Mouse (Mus musculus) thymus, postnatal 36 days (tissue): ENCODE measurements around the gene Bin2.

Experiments used
- DNase-seq, 2 experiments: peaks; one replicate each; pipeline ENCODE4 v3.0.0; 2022; ENCODE audit warnings: mixed read lengths in 2 of 2

Gene Bin2

DNA sequence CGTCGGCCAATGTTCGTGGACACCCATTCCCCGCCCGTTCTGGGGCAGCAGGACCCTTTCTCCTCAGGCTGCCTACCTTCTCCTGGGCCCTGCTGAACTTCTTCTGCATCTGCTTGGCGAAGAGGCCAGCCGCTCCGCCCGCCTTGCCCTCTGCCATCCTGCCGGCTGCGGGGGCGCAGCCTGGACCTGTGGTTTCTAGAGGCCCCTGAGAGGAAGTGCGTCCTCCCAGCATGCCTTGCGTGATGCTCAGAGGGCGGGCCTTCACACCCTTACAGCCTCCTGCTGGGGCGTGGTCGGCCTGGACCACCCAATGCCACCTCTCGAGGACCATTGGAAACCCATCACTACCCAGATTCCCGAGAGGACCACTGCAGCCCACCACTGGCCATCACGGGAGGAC is at the start of gene Bin2:
Bin2 (minus strand) TSS at position 217 of the 400 bp plus-strand sequence.
- peak; percentile 91 to 94 for DNase-seq

DNA sequence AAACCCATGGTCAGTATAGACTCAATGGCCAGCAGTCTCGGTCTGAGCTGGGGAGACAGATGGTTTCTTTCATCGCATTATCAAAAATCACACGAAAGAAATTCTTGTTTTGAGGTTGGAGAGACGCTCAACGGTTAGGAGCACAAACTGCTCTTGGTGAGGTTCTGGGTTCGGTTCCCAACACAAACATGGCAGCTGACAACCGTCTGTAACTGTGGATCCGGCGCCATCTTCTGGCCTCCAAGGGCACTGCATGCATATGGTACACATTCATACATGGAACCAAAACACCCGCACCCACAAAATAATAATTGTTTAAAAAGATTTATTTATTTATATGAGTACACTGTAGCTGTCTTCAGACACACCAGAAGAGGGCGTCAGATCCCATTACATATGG is 49.2 kb upstream of the Bin2 start:
- DNase-seq, result peak in 1 of 2 experiments; percentile 47

DNA sequence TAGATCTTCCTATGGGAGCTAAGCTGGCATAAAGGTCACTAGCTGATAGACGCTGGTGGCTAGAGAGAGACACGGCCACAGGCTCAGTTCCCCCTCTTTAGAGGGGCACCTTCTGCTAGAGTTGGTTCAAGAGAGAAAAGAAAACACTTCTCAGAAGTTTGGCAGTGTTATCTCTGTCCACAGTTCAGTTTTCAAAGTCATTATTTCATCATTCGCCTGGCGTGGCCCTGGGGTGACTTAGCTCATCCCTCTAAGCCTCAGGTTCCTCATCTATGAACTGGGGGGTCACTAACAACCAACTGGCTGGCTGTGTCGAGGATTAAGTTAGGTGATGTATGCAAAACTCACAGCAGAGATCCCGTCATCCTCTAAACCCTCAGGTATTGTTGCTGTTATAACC is 48.6 kb upstream of the Bin2 start:
- DNase-seq, result no peak

DNA sequence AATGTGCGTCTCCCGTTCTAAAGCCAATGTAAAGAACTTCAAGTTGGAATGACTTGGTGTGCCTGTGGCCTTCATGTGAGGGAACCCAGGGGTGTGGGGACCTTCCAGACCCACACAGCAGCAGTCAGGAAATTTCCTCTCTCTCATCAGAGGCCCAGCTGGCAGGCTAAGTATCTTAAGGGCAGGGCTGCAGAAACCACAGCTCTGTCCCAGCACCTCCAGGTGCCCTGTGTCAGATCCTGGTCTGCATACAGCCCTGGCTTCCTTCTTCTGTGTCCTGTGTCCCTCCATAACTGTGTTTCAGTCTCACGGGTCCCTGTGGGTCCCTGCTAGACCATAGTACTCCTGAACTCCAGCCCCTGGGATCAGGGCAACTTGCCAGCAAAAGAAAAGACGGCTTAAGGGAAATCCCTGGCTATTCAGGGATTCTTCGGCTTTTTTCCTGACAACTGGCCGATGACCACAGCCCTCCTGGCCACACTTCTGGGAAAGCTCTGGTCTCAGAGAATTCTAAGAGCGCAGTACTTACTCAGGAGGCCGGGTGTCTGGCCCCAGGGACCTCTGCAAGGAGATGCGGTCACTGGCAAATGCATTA is 46.1 kb upstream of the Bin2 start:
- no peak for DNase-seq

DNA sequence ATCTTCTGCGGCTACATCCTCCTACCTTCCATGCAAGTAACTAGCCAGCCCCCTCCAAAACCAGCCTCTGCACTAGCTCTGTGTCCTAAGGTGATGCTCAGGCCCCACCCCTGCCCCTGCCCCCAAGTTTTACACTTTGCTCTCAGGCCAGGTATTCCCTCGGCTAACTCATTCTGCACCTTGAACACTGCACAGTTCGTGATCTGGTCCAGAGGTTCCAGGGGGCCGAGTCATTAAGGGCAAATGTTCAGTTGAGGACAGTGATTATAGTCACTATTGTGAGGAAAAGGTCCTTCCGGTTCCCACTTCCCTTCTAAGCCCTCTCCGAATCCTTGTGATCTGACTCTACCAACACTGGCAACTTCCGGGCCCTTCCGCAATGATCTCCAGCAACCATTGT is 45.1 kb upstream of the Bin2 start:
- no peak for DNase-seq

DNA sequence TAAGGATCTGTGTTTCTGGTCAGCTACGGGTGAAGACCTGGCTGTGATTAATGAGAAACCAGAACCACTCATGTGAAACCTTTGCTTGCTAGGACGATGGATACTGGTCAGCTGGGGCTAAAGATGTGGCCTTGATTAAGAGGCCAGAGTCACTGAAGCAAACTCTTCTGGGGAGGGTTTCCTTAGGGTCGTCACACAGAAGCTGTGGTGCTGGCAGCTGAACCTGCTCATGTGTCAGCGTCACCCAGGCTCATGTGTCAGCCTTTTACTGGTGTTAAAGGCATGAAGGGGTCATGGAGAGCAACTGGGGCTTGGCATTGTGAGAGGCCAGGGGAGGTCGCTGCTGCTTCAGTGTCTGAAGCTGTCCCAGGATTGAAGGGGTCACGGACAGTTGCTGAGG is 41.5 kb upstream of the Bin2 start:
- DNase-seq, result no peak

DNA sequence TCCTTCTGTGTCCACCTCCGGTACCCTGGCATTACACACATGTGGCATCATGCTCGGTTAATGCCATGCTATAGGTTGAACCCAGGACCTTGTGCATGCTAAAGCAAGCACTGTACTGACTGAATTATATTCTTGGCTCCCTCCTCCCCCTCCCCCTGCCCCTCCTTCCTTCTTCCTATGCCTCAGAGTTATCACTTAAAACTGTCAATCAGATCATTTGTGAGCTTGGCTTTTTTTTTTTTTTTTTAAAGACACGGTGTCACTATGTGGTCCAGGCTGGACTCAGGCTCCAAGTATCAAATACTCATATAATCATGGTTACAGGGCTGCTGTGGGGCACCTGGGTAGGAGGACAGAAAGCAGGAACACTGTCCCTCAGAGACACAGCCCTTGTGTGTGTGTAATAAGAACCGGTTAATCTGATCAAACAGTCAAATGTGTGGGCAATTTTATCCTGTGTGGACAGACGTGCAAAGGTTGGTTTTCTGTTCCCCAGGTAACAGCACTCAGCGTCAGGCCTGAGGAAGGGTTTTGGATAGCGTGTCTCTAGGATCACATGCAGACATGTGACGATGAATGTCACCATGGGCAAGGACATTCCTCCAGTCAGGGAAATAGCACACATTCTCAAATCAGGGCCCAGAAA is 39.2 kb upstream of the Bin2 start:
- DNase-seq, result no peak

DNA sequence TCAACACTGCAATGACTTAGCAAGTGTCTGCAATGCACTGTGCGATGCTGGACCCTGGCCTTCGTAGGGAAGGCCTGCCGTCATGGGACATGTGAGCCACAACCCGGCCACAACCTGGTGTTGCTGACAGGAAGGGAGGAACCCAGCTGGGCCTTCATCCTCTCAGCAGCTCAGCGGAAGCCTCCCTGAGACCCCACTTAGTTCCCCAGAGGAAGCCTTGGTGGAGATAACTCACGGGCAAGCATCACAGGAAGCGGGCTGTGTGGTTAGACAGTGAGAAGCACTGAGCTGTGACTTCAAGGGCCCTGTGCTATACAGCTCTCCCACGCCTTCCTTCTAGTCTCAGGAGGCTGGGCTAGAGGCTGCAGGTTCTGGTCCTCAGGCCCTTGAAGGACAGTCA is 36.9 kb upstream of the Bin2 start:
- DNase-seq, result peak; percentile 81 to 89

DNA sequence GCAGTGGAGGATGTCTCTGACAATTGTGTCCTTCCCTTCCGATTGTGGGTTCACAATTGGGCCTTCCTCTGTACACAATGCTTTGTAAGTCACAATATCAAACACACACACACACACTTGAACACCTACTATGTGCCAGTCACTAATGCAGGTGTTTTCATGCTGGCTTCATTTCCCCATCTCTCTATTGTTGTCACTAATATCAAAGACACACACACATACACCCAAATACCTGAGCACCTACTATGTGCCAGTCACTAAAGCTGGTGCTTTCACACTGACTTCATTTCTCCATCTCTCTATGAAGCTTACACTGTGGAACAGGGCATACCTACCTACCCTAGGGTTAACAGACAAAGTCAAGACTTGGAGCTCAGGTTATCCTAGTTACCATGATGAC is 36.0 kb upstream of the Bin2 start:
- no peak for DNase-seq

DNA sequence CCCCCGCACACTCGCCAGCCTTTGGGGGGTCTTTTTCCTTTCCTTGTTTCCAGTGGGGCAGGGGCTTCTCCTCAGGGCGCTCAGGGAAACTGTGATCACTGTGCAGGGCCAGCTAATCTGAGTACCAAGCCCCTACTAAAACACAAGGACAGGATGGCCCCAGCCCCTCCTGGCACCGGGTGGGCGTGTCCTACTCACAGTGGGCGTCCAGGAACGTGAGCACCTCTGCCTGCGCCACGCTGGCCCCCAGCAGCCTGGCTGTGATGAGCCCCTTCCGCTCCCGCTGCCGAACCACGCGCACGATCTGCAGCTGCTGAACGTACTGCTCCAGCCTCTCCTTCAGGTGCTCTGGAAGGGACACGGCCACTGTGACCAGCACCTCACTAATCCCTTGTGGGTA is 34.6 kb upstream of the Bin2 start:
- DNase-seq, result peak in 1 of 2 experiments; percentile 52

DNA sequence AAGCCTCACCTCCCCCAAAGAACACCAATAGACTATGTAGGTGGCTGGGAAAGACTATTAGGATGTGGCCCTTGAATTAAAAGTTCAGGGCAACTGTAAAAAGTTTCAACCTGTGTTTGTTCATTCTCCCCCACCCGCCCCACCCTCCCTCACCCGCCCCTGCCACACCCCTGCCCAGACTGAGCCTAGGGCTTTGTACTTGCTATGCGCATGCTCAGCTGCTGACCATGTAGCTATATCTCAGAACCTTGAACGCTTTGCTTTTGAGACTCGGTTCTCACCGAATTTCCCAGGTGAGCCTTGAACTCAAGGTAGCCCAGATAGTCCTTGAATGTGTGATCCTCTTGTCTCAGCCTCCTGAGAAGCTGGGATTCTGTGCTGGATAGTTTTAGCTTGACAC is 32.5 kb upstream of the Bin2 start:
- DNase-seq, result no peak

DNA sequence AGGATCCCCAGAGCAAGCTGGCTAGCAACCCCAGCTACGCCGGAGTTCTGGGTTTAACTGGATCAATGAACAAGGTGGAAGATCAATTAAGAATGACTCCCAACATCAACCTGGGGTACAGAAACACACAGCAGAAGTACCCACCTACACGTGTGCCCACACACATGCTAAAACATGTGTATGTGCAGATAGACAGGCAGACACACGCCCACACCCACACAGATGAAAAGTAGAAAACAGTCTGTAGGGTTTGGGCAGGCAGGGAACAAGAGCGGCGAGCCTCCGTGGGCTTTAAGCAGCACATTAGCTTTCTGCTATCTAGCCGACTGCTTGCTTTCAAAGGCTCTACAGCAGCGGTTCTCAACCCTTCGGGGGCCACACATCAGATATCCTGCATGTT is 31.8 kb upstream of the Bin2 start:
- no peak for DNase-seq

DNA sequence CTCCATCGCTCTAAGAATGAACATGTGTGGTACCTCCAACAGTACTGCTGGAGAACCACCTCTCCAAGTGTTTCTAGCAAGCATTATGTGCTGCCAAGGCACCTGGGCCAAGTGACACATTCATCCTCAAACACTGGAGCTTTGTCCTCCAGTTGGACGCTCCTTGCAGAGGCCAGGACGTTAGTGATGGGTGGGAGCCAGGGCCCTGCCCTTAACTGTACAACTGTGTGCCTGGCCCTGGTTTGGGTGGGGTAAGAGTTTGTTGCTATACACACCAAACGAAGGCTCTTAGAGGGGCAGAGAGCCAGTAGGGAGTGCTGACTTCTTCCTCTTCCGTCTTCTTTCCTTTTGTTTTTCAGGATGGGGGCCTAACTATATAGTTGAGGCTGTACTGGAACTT is 31.1 kb upstream of the Bin2 start:
- no peak for DNase-seq

DNA sequence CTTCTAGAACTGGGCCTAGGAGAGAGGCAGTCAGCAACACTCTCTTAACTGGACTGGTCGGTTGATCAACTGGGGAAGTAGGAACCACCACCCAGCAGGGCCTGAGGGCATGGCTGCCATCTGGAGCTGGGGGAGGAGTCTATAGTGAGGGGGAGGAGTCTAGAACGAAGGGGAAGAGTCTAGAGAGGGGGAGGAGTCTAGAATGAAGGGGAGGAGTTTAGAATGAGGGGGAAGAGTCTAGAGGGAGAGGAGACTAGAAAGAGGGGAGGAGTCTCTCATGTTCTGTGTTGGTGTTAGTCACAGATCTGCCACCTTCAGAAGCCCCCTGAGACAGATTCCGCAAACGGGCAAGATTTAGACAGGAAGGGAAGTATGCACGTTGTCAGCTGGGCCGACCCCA is 30.0 kb upstream of the Bin2 start:
- no peak for DNase-seq

DNA sequence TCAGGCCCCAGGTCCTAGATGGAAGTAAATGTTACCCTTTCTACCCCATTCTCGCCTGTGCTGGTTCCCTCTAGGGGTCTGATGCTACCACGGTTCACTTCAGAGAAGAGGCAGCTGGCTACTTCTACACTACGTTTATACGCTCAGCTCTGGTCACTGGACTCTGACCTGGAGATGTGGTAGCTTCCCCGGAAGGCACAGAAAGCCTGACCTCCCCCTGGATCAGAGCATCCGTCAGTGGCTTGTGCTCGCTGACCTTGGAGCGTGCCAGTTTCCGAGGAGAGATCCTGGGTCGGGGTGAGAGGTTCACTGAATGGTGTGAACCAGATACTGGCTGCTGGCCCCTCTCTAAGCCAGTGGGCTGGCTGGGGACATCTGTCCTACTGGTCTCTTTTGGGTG is 28.7 kb upstream of the Bin2 start:
- no peak for DNase-seq

DNA sequence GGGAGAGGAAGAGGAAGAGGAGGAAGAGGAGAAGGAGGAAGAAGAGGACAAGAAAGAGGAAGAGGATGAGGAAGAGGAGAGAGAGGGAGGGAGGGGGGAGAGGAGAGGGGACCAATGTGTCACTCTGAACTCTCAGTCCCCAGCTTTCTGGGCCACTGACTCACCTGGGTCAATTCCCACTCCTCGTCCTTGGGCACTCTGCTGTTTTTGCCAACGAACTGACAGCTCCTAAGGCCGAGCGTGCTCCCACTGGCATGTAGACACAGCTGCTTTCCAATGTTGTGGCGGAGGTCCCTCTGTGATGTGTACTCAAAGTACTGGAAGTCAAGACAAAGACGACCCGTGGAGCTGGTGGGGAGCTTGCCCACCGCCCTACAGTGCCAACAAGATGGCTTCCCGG is 25.1 kb upstream of the Bin2 start:
- no peak for DNase-seq

DNA sequence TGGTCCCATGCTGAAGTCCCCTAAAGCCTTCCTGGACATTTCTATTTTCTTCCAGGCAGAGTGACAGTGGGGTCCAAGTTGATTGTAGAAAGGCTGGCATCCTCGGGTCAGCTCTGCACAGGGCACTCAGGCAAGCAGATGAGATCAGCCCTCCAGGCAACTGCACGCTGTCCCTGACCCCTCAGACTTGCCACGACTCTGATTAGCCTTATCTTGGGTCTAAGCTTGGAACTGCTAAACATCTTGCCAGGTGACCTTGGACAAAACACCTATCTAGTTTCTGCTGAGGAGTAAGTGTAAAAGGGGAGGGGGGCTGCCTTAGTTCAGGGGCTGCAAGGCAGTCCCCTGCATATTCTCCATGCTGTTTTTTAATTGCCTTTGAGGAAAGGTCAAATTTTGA is 22.6 kb upstream of the Bin2 start:
- DNase-seq, result no peak

DNA sequence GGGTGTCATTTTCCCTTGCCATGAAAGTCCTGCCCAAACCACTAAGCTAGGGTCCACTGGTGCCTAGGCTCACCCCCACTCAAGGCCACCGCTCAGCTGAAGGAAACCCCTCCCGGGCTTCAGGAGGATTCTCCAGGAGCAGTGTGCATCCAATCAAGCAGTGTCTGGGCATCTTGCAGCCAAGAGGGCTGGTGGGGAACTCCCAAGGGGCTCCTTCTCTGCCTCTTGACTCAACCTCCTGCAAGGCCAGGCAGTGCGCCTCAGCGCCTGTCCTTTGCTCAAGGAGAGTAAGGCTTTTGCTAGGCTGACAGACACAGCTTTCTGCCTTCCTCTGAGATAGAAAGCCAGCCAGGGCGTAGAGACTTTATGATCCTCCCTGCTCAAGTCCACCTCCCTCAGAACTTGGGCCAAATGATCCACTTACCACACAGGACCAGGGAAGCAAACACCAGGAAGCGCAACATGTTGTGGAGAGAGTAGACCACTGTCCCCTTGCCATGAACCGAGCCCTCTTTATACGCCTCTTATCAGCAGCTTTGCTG is 18.1 kb upstream of the Bin2 start, which contains the start of gene Cela1:
Cela1 (minus strand) TSS at position 492 of the 542 bp plus-strand sequence.
- no peak for DNase-seq

DNA sequence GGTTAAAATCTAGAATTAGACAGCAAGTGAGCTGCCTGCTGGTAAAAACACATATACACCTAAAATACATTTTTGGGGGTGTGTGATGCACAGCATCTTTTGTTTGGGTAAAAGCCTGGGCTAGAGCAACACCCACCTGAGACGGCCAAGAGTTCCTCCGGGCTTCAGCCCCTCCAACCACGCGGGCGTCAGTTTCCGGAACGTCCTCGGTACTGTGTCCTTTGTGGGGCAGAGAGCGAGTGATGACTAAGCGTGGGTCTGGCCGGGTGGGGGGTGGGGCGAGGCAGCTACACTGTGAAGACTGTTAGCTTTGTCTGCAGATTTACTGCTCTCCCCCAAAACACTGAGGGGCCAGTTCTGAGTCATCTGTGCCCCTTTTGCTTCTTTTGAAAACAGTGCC is 17.6 kb upstream of the Bin2 start:
- peak; percentile 41 to 47 for DNase-seq

DNA sequence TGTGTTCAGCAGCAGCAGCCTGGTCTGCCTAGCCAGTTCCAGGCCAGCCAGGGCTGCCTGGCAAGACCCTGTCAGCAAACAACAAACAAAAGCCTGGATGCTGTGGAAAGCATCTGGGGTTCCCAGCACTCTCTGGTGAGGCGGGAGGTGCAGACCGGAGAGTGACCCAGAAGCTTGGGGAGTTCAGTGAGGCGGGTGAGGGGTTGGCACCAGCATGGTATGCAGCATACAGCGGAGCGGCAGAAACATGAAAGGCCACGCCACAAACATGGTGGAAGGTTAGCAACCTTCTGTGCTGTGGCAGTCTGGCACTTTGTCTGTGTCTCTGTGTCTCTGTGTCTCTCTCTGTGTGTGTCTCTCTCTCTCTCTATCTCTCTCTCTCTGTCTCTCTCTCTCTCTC is 17.1 kb upstream of the Bin2 start:
- no peak for DNase-seq

DNA sequence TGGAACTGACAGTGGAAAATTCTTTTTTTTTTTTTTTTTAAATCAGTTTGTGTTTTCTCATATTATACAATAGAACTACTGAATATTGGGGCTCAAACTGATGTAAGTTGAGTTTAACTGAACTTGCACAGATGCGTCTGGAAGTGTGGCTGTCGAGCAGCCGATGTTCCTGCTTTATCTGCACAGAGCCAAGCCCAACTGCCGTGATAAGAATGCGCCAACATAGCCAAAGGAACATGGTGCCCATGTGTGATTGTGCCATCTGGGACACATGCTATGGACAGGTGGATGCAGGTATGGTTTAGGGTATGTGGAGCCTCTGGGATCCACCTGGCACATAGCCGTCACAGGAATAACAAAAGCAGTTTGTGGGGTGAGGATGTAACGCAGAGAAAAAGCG is 16.5 kb upstream of the Bin2 start:
- DNase-seq, result no peak

DNA sequence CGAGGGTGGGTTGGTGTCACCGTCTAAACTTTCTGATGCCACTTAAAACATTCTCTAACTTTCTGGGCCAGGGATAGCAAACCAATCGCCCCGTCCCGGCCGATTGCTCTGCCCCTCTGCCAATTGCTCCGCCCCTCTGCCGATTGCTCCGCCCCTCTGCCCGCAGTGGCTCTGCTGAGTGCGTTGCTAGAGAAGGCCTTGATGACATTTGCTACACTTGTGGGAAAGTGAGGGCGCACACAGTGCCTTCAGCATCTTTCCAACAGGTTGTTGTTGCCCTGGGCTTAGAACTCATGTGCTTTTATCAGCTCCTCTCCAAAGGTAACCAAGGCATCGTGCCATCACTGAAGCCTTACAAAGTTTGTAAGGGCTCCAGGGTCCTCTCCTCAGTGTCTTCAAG is 15.9 kb upstream of the Bin2 start:
- DNase-seq, result no peak

DNA sequence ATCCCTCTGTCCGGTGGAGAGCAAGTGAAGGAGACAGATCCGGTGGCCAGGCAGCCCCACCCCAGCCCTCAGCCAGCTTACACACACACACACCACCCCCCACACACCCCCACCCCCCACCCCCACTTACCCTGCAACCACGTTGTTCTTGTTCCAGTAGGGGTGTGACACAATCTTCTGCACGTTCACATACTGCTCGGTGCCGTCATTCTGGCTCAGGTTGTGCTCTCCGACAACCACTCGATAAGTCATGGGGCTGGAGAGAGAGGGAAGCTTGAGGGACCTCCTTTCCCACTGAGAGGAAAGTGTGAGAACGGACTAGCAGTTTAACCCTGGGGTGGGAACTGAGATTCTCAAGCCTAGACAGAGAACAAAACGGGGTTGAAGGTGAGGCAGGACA is 15.1 kb upstream of the Bin2 start:
- no peak for DNase-seq

DNA sequence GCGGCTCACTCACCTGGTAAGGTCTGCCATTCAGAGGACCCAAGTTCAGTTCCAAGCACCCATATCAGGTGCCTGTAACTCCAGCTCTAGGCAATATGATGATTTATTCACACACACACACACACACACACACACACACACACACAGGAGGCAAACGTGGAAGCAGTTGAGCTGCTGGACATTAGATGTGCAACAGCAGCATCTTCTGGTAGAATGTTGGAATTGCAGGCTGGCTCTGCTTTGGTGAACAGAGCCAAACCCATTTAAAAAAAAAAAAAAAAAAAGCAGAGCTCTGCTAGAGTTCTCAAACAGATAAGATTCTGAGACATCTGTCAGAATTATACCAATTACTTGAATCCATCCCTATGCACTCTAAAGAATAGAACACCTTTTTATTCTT is 13.7 kb upstream of the Bin2 start:
- DNase-seq, result peak; percentile 76 to 80

DNA sequence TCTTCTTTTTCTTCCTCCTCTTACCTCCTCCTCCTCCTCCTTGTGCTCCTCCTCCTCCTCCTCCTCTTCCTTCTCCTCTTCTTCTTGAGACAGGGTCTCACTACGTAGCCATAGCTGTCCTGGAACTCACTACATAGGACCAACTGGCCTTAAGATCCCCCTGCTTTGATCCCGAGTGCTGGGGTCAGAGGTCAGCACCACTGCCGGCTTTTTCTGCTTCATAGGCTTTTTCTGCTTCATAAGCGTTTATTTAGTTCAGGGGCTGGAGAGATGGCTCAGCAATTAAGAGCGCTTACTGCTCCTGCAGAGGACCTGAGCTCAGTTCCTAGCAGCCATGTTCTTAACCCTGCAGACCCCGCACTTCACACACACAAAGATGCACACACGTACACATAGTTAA is 12.4 kb upstream of the Bin2 start:
- no peak for DNase-seq
